Mouse (Mus musculus) frontal cortex, postnatal 14 days (tissue): ENCODE results near the gene Psmb3.
A peak's percentile ranks its signal among the peaks of the same experiment; 100 is the strongest.

Experiments used
- DNase-seq, 2 experiments: peaks; one replicate each; pipeline ENCODE4 v3.0.0; 2022; ENCODE audit warnings: low spot score in 2 of 2

The Psmb3 gene

GRCm38 (mm10) chr11:97666794-97667193, 36.4 kb upstream of the Psmb3 start:
- no peak for DNase-seq

GRCm38 (mm10) chr11:97668160-97668559, 35.0 kb upstream of the Psmb3 start:
- no peak for DNase-seq

GRCm38 (mm10) chr11:97669268-97669667, 33.9 kb upstream of the Psmb3 start:
- DNase-seq: no peak

DNA sequence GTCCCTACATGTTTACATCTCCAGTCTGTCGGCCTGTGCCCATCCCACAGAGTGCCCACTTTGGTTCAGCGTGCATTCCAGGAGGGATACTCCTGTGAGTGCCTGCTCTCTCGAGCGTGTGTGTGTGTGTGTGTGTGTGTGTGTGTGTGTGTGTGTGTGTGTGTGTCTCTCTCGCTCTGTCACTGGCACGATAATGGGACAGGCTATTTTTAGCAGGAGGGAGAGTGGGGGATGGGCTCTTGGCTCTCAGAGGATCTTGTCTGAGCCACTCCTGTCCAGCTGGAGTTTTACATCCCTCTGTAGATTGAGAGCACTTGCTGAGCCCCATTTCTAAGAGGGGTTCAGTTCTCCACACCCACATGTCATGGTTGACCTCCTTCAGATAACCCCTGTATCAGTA, 33.4 kb upstream of the Psmb3 start:
- no peak for DNase-seq

DNA sequence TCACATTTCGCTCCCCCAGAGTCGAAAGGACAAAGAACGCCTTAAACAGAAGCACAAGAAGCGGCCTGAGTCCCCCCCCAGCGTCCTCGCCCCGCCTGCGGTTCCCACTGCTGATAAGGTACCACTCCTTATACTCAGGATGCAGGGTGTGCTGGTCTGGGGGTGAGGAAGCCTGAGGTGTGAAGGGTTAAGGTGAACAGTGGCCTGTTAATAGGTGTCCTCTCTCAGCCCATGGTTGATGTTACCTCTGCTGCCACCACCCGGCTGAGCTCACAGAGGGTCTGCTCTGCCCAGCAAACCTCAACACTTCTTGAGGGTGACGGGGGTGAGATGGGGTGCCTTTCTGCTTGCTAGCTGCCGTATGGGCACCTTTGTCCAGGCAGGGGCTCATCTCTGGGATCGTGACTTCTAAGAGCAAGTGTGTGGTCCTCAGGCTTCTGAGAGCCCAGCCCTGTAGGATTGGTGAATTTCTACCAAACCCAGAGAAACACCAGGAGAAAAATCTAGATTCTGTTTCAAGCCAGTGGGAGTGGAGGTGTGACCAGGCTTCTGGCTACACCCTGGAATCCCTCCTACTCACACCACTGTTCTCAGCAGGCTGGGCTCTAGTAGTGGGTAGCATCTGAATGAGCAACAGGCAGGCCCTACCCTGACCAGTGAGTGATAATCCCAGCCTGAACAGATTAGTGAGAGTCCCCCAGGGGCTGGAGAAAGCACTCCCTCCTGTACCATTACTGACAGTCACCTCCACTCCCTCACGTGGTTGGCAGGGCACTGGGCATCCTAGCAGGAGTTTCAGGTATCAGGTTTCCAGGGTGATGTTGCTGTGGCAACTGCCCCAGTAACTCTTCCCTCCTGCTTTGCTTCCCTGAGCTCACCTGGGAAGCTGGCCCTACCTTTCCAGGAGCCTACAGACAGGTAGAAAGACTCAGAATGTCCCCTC, 32.7 kb upstream of the Psmb3 start:
- DNase-seq: no peak

DNA sequence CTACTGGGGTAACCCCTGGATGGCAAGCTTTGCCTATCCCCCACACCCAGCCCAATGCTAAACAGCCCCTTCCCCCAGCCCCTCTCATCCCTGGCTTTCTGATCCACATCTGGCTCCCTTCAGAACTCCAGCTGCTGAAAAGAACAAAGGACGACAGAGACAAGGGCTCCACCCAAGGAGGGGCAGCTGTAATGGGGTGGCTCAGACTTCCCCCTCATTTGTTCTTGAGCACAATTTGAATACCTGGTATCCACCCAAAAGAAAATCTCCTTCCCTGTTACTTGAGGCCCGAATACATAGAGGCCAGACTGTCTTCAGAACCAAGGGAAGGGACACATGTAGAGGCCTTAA, 32.0 kb upstream of the Psmb3 start:
- DNase-seq: no peak

- DNase-seq: no peak
Measured at GRCm38 (mm10) chr11:97673148-97673547, 30.1 kb upstream of the Psmb3 start.

DNA sequence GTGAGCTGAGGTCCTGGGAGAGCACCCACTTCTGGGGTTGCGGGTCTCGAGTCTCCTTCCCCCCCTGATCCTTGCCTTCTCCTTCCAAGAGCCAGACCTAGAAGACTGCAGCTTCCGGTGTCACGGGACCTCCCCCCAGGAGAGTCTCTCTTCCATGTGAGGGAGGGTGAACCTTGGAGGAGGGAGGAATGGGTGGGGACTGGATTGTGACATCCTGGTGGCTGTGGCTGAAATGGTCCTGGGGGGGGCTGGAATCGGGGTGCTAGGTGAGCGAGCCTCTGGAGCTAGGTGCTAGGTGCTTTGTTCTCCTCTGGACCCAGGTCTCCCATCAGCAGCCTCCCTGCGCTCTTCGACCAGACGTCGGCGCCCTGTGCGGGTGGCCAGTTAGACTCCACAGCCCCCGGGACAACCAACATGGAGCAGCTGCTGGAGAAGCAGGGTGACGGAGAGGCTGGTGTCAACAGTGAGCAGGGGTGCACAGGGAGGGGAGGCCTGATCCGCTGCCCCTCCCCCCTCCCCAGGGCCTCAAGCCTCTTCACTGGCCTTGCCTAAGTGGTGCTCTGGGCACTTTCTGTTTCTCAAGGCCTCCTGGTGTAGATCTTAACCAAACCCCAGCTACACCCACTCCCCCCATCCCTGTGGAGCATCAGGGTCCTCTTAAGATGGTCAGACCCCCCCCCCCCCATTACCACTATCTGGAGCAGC, 27.0 kb upstream of the Psmb3 start:
- DNase-seq: no peak

DNA sequence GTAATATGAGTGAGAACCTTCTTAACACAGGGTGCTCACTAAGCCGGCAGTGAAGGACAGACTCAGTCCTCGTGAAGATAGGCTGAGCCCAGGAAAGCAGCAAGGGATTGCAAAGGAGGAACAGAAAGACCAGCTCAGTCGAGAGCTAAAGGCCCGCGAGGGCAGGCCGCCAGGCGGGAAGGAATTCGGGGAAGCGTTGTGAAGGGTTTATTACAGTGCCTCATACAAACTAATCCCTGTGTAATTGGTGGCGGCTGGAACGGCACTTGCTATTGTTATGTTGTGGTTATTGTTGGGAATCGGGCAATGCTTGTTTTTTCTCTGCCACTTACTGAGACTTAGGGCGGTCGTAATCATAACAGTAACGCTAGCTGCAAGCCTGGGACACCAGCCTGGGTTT, 25.8 kb upstream of the Psmb3 start:
- no peak for DNase-seq

DNA sequence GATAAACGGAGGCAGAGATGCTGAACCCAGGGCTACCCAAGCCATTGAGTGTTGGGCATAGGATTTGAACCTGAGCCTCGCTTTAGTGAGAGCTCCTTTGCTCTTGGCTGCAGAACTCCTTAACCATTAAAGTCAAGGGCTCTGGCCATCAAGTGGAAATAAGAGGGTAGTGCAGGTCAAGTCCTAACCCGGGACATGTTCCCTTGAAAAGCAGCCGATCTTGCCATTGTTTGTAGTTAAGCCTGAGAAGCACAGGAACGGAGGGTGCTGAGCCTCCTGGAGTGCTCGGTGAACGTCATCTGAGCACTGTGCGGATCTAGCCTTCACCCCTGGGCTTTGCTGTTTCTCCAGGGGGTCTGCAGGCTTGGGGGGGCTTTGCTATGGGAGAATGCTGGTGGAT, 25.4 kb upstream of the Psmb3 start:
- no peak for DNase-seq

GRCm38 (mm10) chr11:97678301-97678700, 24.9 kb upstream of the Psmb3 start:
- no peak for DNase-seq

DNA sequence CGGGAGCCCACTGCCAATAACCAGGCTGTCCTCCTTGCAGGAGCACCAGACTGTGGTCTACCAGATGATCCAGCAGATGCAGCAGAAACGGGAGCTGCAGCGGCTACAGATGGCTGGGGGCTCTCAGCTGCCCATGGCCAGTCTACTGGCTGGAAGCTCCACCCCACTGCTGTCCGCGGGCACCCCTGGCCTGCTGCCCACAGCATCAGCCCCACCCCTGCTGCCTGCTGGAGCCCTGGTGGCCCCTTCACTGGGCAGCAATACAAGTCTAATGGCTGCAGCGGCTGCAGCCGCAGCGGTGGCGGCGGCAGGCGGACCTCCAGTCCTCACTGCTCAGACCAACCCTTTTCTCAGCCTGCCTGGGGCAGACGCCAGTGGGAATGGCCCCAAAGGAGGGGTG, 22.8 kb upstream of the Psmb3 start:
- no peak for DNase-seq

DNA sequence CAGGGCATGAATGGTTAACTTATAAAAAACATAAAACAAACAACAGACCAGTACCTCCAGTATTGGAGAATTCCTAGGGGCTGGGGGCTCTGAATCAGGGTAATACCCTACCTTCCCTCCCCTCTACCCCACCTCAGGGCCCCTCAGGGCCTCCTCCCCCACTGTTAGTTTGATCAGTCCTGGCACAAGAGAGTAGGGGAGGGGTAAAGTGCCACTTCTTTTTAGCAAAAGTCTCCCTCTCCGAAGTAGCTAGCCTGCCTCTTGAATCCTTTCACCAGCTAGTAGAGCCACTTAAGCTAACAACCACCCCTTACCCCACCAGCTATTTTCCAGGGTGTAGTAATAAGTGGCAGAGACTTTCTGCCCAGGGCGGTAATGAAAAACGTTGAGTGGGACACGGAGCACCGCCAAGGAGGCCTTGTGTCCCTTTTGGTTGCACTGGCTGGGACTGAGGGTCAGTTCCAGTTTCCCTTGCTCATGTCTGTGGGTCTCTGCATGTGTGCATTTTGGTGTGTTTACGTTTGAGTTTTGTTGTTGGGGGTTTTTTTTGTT, 20.6 kb upstream of the Psmb3 start:
- no peak for DNase-seq

GRCm38 (mm10) chr11:97684063-97684680, 19.0 kb upstream of the Psmb3 start:
- no peak for DNase-seq

DNA sequence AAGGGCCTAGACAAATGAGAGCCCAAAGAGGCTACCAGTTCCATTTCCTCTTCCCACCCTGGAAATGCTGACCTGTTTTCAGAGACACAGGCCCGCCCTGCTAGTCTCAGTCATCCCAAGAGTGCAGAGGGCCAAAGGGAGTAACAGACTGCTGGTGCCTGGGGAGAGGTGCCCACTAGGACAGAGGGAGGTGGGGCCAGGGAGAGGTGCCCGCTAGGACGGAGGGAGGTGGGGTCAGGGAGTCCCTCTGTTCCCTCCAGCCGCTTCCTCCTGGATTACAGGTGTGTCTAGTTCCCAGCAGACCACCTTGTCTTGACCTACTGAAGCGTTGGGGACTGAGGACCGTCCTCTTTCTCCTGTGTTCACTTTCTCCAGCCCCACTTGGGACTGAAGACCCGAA, 18.4 kb upstream of the Psmb3 start:
- no peak for DNase-seq

DNA sequence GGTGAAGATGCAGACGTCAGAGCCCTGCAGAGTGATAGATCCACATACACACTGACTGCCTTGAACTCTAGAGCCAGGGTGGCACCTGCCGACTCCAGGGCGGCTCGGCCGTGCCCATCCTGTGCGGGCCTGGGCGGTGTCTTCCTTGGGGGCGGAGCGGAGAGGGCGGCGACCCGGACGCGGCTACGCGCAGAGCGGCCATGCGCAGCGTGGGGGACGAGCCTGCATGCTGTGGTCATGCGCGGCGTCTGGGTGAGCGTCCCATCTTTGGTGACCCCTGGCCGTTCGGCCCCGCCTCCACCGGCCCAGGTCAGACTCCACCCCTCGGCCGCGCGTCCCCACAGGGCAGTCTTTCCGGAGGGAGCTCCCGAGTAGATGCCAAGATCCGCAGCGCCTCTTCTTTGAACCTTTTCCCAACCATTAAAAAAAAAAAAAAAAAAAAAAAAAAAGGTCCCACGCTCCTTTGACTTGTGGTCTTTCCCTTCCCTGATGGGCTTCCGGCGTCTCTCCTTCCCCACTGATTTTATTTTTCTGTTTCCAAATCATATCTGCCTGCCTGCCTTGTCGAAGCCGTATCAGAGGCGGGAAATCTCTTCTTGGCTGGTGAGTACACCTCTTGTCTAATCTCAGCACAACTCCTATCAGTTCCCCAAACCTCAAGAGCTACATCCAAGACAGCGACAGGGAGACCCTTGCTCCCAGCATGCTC, 17.4 kb upstream of the Psmb3 start, which contains the start of gene Cisd3:
TSS of gene Cisd3 (plus strand) at position 214 of the 709 bp plus-strand sequence.
- peak; percentile 71 to 75 for DNase-seq

DNA sequence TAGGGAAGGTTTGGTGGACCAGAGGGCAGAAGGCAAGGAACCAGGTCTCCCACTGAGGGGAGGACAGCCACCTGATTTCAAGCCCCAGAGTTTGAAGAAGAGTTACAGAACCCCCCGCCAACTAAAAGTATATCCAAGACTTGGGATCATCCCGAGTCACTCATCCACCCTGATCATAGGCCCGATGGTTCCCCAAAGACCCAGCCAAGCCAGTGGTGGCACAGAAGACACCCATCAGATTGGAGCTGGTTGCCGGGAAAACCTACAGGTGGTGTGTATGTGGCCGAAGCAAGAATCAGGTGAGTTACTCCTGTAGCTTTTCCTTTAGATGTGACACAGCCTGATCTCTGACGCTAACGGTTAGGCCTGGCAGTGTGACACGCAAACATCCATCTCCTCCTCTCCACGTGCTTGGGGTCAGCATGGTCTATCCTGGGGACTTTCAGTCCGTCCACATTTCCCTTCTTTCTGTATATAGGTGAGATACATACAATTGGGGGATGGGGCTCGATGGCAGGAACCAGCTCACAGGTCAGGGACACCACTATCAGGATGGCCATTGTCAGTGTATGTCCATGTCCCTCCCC, 16.8 kb upstream of the Psmb3 start:
- no peak for DNase-seq

GRCm38 (mm10) chr11:97687061-97687460, 16.1 kb upstream of the Psmb3 start:
- no peak for DNase-seq

DNA sequence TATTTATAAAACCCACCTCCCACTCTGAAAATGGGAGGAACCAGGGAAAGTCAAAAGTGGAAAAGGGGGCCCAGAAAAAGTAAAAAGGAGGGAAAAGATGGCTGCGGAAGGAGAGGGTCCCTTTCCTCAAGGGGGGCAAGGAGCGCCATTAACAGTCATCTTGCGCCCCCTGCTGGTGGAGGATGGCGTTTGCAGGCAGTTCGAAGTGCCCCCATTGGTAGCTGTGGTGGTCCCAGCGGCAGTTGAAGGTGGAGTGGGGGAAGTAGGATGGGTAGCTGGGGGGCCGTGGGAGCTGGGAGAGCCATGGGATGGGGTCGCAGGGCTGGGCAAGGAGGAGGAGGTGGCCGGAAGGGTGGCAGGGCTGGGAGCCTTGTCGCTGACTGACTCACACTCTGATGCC, 13.3 kb upstream of the Psmb3 start:
- peak in 1 of 2 experiments; percentile 61 for DNase-seq

- no peak for DNase-seq
Measured at GRCm38 (mm10) chr11:97694435-97694834, 8.8 kb upstream of the Psmb3 start.
